Mouse (Mus musculus) liver, postnatal 0 days (tissue): ENCODE measurements around the gene Hecw1. TPM values are rescaled to one million over a fixed set of nuclear protein-coding genes. Genes with fewer than 3 reads are reported as not detected.

ENCODE experiments used
- ATAC-seq: fragments of 200-750 bp; cut with Nextera tagmentation; 2 replicates; pipeline ENCODE4 v1.8.0; 2017; ENCODE audit warnings: mild to moderate bottlenecking, moderate library complexity
- DNase-seq: peaks from one replicate; pipeline ENCODE4 v3.0.0-alpha.2; 2016
- H3K27ac ChIP-seq: fragments of 300-500 bp; sonication (generic); 2 replicates; pipeline ENCODE4 v1.5.1; 2014; ENCODE audit warnings: antibody characterized with exemption, moderate library complexity, mild to moderate bottlenecking, low read depth
- H3K27me3 ChIP-seq: fragments of 300-500 bp; sonication (generic); 2 replicates; pipeline ENCODE4 v1.6.1; 2014; ENCODE audit warnings: low read length, control low read depth, mixed read lengths; ENCODE audit not compliant: insufficient read depth
- H3K36me3 ChIP-seq: fragments of 300-500 bp; sonication (generic); replicated peaks from 2 replicates; pipeline ENCODE4 v1.6.1; 2014; ENCODE audit warnings: mild to moderate bottlenecking, control low read depth, low read length, moderate library complexity, mixed read lengths; ENCODE audit not compliant: insufficient read depth
- H3K4me1 ChIP-seq: fragments of 300-500 bp; sonication (generic); 2 replicates; pipeline ENCODE4 v1.6.1; 2014; ENCODE audit warnings: antibody characterized with exemption, mild to moderate bottlenecking, control low read depth; ENCODE audit not compliant: insufficient read depth
- H3K4me2 ChIP-seq: fragments of 300-500 bp; sonication (generic); 2 replicates; pipeline ENCODE4 v1.6.1; 2014; ENCODE audit warnings: low read depth, mild to moderate bottlenecking, low read length, moderate library complexity, mixed read lengths
- H3K4me3 ChIP-seq: fragments of 300-500 bp; sonication (generic); 2 replicates; pipeline ENCODE4 v1.5.1; 2014; ENCODE audit warnings: low read depth, low read length
- H3K9ac ChIP-seq: fragments of 300-500 bp; sonication (generic); replicated peaks from 2 replicates; pipeline ENCODE4 v1.6.1; 2014; ENCODE audit warnings: mild to moderate bottlenecking, moderate library complexity
- H3K9me3 ChIP-seq: fragments of 300-500 bp; sonication (generic); 2 replicates; pipeline ENCODE4 v1.6.1; 2016; ENCODE audit warnings: mild to moderate bottlenecking, control low read depth, low read length, mixed read lengths
- CTCF ChIP-seq: sonication (generic); IDR thresholded peaks from 2 replicates; pipeline ENCODE4 v1.5.1; 2016; ENCODE audit warnings: antibody characterized with exemption, low read depth
- EP300 ChIP-seq: IDR thresholded peaks from 2 replicates; pipeline ENCODE4 v1.6.1; 2016; ENCODE audit warnings: antibody characterized with exemption, low read depth, mild to moderate bottlenecking
- WGBS: fragments of 180-500 bp; shearing (Covaris S2); extraction: QIAGEN DNeasy Blood & Tissue Kit; methylation state at CpG from one replicate; pipeline ENCODE4 v1.1.7; 2014; ENCODE audit not compliant: insufficient replicate concordance; 5-methylcytosine and 5-hydroxymethylcytosine counted together
- polyA plus RNA-seq: library from polyadenylated mRNA; unstranded; fragments of >200 nt; fragmentation: Nextera tagmentation; extraction: Ambion mirVana; gene quantifications from 2 replicates; pipeline ENCODE4 v1.2.1, GENCODE M21; 2015

Hecw1 gene
- polyA plus RNA-seq, 1 experiment from 2014 or later = not detected

DNA sequence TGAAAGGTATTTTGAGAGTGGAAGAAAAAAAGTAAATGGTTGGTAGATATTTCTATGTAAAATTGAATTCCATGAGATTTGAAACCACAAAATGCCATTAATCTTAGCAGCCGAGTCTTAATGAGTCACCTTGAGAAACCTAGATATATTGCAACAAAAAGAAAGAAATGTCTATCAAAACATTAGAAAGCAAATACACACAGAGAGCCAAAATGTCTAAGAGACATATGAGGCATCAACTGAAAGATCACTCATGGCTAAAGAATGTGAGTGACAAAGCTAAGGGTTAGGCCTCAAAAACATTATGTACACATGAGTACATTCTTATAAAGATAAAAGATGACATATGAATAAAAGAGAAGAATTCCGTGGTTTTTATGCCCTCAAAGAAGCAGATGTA lies 26.1 kb downstream of the Hecw1 start:
- 71% methylated on average over 2 of the region's 2 CpGs for WGBS
- TF ChIP-seq EP300 (no peak), CTCF (no peak)
- no peak overlapping the region for H3K4me2 ChIP-seq
- DNase-seq = no peak
- H3K27ac ChIP-seq = no peak overlapping the region
- H3K4me3 ChIP-seq = no peak overlapping the region
- H3K36me3 ChIP-seq = no peaks in the 10 kb centered on the region
- H3K4me1 ChIP-seq = no peaks in the 10 kb centered on the region
- no peak overlapping the region for H3K9ac ChIP-seq
- ATAC-seq = no peak
- no peaks in the 10 kb centered on the region for H3K9me3 ChIP-seq
- no peaks in the 10 kb centered on the region for H3K27me3 ChIP-seq

DNA sequence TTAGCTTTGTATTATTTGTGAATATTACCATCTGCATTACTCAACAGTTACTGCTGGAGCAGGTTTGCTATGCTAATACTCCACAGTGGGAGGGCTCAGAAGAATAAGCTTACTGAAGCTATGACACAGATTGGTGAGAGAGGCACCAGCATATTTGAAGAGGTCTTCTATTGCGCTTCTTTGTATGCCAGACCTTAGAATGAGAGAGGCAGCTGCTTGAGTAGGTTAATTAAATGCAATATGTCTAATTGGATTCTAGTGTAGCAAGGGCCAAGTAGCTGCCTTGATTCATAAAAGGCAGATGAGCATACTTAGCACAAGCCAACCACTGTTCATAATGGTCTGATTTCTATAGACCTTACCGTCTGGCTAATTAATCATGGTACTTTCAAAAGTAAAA lies 35.2 kb downstream of the Hecw1 start:
- ATAC-seq (no peak), DNase-seq (no peak)
- no peak overlapping the region for H3K4me3 ChIP-seq

DNA sequence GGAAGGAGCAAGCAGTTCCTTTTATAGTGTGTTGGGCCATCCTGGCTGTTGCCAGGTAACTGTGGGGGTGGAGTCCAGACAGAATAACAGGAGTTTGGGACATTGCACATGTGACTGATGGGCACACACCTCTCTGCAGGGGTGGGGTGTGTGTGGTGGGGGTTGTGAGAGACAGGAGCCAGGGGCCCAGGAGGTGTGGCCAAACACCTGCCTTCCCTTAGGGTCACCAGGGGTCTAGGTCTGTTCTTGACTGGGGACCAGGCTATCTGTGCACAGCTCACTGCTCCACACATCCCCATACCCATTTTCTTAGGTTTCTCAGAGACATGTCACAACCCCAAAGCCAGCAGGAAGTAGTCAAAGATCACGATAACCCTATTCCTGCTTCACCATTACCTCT lies 51.9 kb downstream of the Hecw1 start:
- DNase-seq (no peak), ATAC-seq (no peak)
- Histone ChIP-seq H3K4me3 (no peak overlapping the region), H3K9ac (no peak overlapping the region), H3K36me3 (no peaks in the 10 kb centered on the region), H3K4me2 (no peak overlapping the region), H3K27ac (no peak overlapping the region), H3K27me3 (no peaks in the 10 kb centered on the region), H3K9me3 (no peaks in the 10 kb centered on the region), H3K4me1 (no peaks in the 10 kb centered on the region)
- TF ChIP-seq CTCF (no peak), EP300 (no peak)
- WGBS = 74% methylated on average over 1 of the region's 1 CpGs

More for the DNA sequence above, 35.2 kb downstream of the Hecw1 start:
- Histone ChIP-seq H3K4me2 (no peak overlapping the region), H3K9ac (no peak overlapping the region), H3K9me3 (no peaks in the 10 kb centered on the region), H3K27ac (no peak overlapping the region), H3K4me1 (no peaks in the 10 kb centered on the region), H3K36me3 (no peaks in the 10 kb centered on the region), H3K27me3 (no peaks in the 10 kb centered on the region)
- TF ChIP-seq EP300 (no peak), CTCF (no peak)
- 90% methylated on average over 2 of the region's 2 CpGs for WGBS

DNA sequence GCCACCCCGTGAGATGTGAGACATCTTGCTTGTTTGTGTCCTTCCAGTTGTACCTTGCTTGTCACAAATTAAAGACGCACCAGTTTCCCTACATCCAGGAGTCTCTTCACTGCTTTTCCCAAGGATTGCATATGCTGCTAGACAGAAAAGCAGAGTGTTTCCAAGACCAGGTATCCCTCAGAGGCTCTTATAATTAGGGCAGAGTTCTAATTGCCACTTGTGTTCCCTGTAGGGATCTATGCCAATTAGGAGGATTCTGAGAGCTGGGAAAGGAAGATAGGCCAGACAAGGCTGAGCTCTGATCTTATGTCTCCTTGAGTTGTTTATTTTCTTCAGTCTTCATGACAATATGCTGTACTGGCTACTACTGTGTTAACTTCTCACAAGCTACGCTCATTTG lies 55.5 kb downstream of the Hecw1 start:
- Histone ChIP-seq H3K9ac (no peak overlapping the region), H3K4me1 (no peaks in the 10 kb centered on the region), H3K27me3 (no peaks in the 10 kb centered on the region), H3K36me3 (no peaks in the 10 kb centered on the region), H3K4me2 (no peak overlapping the region), H3K27ac (no peak overlapping the region), H3K4me3 (no peak overlapping the region), H3K9me3 (no peaks in the 10 kb centered on the region)
- ATAC-seq = no peak
- TF ChIP-seq EP300 (no peak), CTCF (no peak)
- WGBS = 65% methylated on average over 3 of the region's 3 CpGs
- DNase-seq = no peak

DNA sequence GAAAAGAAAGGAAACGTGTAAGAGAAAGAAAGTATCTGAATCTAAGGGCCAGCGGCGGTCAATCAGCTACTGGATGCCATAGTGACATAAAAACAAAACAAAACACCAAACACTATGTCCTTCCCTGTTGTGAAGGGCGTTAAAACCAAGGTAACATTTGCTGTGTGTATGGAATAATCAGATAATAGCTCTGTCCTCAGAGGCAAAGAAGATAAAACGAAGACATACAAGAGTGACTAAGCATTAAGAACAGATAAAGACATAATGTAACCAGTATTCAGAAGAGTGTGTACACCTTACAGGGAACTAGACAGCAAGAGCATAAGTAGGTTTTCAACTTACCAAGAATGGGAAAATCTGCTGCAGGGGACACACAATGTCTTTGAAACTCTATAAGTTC lies 62.0 kb downstream of the Hecw1 start:
- H3K36me3 ChIP-seq = no peaks in the 10 kb centered on the region
- ATAC-seq (no peak), DNase-seq (no peak)
- no peaks in the 10 kb centered on the region for H3K4me1 ChIP-seq
- H3K9me3 ChIP-seq = no peaks in the 10 kb centered on the region
- H3K27ac ChIP-seq = no peak overlapping the region
- no peak overlapping the region for H3K4me2 ChIP-seq
- H3K9ac ChIP-seq = no peak overlapping the region
- H3K4me3 ChIP-seq = no peak overlapping the region
- TF ChIP-seq EP300 (no peak), CTCF (no peak)
- 64% methylated on average over 5 of the region's 5 CpGs for WGBS
- no peaks in the 10 kb centered on the region for H3K27me3 ChIP-seq

DNA sequence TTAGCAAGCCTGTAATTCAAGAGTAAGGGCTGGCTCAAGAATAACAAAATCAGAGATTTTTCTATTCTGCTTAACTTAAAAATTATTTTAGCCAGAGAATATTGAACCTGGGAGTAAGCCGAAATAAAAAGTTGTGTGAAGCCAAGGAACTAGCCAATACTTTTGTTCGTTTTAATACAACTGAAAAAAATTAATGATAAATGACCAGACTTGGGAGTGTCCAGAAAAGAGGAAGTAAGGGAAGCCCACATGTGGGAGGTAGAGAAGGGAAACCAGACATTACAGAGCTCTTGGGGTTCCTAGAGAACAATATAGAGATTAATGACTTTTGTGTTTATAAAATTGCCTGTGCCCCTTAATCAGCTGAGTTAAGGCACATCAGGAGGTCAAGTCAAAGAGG lies 66.0 kb downstream of the Hecw1 start:
- Histone ChIP-seq H3K27me3 (no peaks in the 10 kb centered on the region), H3K9ac (no peak overlapping the region), H3K36me3 (no peaks in the 10 kb centered on the region), H3K9me3 (no peaks in the 10 kb centered on the region), H3K4me3 (no peak overlapping the region), H3K27ac (no peak overlapping the region), H3K4me2 (no peak overlapping the region), H3K4me1 (no peaks in the 10 kb centered on the region)
- ATAC-seq (no peak), DNase-seq (no peak)
- TF ChIP-seq EP300 (no peak), CTCF (no peak)
- WGBS = 60% methylated on average over 2 of the region's 2 CpGs

DNA sequence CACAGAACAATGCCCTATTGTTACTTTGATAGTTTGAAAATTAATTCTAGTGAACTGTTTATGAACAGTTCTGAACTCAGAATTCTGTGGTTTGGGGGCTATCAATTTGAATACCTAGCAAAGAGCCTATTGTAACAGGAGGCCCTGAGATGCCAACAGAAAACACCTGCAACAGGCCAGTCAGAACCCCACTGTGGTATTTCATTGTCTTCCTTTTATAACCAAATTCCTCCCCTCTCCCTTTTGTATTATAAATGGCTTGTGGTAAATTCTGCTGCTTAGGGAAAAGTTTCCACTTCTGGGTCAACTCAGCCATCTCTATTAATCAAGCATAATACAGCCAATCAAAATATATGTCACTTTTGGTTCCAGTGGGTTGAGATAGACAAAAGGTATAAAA lies 83.5 kb downstream of the Hecw1 start:
- no peaks in the 10 kb centered on the region for H3K4me1 ChIP-seq
- no peak overlapping the region for H3K4me2 ChIP-seq
- TF ChIP-seq CTCF (no peak), EP300 (no peak)
- H3K9me3 ChIP-seq = no peaks in the 10 kb centered on the region
- H3K9ac ChIP-seq = no peak overlapping the region
- ATAC-seq = no peak
- H3K36me3 ChIP-seq = no peaks in the 10 kb centered on the region
- DNase-seq = no peak
- H3K27ac ChIP-seq = no peak overlapping the region
- no peak overlapping the region for H3K4me3 ChIP-seq
- H3K27me3 ChIP-seq = no peaks in the 10 kb centered on the region
